Mouse (Mus musculus): ENCODE measurements around the gene Dnajc30.

GRCm38 (mm10) chr5:135029007-135029854 lies 34.8 kb upstream of the Dnajc30 start:
- TF ChIP-seq CTCF (IDR thresholded peaks at IDR 0.05; ENCODE audit: insufficient read depth, low read length) (no peak), POLR2A (IDR thresholded peaks at IDR 0.05; ENCODE audit: borderline replicate concordance, extremely low read depth, low read depth, low read length) (no peak)
